Mouse (Mus musculus): Measurements from ENCODE around the gene Med16. TPM values are rescaled to one million over a fixed set of nuclear protein-coding genes. Genes with fewer than 3 reads are reported as not detected.

The Med16 gene
- polyA plus RNA-seq, 1 experiment from 2014 or later: 53.7 TPM

DNA sequence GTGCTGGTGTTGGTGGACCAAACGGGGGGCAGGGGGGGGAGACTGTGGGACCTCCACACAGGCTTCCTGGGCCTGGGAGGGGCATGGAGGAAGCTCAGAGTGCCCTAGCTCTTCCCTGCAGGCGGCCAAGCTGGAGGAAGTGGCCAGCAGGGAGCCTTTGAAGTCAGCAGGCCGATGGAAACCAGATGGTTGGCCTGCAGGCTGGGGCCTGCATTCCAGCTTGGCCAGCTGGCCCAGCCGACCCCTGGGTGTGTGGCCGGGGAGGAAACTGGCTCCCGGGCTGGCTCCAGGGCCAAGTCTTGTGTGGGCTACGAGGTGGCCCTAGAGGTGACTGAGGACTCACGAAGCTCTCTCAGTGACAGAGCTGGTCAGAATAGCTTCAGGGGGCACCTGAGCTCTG lies 24.0 kb upstream of the Med16 start:
- no peaks in the 10 kb centered on the region for H3K27me3 ChIP-seq
- ATAC-seq (ENCODE audit: insufficient number of reproducible peaks, insufficient read depth, low FRiP score, low TSS enrichment, low read depth): no peak
- H3K4me1 ChIP-seq (replicated peaks): peaks cover 89% of the 10 kb centered on the region
- peak overlapping the region; percentile 19; the same call in 1 of the 2 replicates for H3K4me3 ChIP-seq (replicated peaks)
- 3% methylated on average over 8 of the region's 8 CpGs for WGBS
- H3K4me2 ChIP-seq: peak overlapping the region; percentile 30
- peak overlapping the region; percentile 35; the same call in 1 of the 2 replicates for H3K9ac ChIP-seq (replicated peaks)
- H3K27ac ChIP-seq: peak overlapping the region; percentile 82
- H3K9me3 ChIP-seq: no peaks in the 10 kb centered on the region
- peaks cover 73% of the 10 kb centered on the region for H3K36me3 ChIP-seq

DNA sequence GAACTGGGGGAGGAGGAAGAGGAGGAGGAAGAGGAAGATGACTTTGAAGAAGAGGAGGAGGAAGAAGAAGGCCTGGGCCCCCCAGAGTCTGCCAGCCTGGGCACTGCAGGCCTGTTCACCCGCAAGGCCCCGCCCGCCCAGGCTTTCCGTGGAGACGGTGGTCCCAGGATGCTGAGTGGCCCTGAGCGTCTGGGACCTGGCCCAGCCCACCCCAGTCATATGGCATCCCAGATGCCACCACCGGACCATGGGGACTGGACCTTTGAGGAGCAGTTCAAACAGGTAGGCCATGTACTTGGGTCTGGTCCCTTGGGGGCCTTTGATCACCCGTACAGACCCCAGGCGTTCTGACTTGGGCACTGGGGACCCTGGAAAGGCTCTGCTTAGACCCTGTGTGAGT lies 23.1 kb upstream of the Med16 start:
- H3K27ac ChIP-seq: peak overlapping the region; percentile 82
- H3K36me3 ChIP-seq: peaks cover 64% of the 10 kb centered on the region
- no peak overlapping the region for H3K4me3 ChIP-seq (replicated peaks)
- no peaks in the 10 kb centered on the region for H3K27me3 ChIP-seq
- no peak overlapping the region for H3K4me2 ChIP-seq
- peak overlapping the region; percentile 8; the same call in 1 of the 2 replicates for H3K9ac ChIP-seq (replicated peaks)
- no peak for ATAC-seq (ENCODE audit: insufficient number of reproducible peaks, insufficient read depth, low FRiP score, low TSS enrichment, low read depth)
- 76% methylated on average over 9 of the region's 9 CpGs for WGBS
- no peaks in the 10 kb centered on the region for H3K9me3 ChIP-seq
- H3K4me1 ChIP-seq (replicated peaks): peaks cover 83% of the 10 kb centered on the region

- H3K4me3 ChIP-seq (replicated peaks): 0 out of 2 replicates have a peak overlapping the region, but pooled peaks have one; percentile 2
- H3K36me3 ChIP-seq: peaks cover 55% of the 10 kb centered on the region
- H3K27me3 ChIP-seq: no peaks in the 10 kb centered on the region
- H3K27ac ChIP-seq: no peak overlapping the region
- 0 out of 2 replicates have a peak overlapping the region, but pooled peaks have one; percentile 17 for H3K4me2 ChIP-seq
- H3K4me1 ChIP-seq (replicated peaks): peaks cover 80% of the 10 kb centered on the region
- no peak overlapping the region for H3K9ac ChIP-seq (replicated peaks)
- no peaks in the 10 kb centered on the region for H3K9me3 ChIP-seq
- WGBS: 87% methylated on average over 16 of the region's 16 CpGs
- no peak for ATAC-seq (ENCODE audit: insufficient number of reproducible peaks, insufficient read depth, low FRiP score, low TSS enrichment, low read depth)
These were observed 22.1 kb upstream of the Med16 start for GRCm38 (mm10) chr10:79930826-79931186.

DNA sequence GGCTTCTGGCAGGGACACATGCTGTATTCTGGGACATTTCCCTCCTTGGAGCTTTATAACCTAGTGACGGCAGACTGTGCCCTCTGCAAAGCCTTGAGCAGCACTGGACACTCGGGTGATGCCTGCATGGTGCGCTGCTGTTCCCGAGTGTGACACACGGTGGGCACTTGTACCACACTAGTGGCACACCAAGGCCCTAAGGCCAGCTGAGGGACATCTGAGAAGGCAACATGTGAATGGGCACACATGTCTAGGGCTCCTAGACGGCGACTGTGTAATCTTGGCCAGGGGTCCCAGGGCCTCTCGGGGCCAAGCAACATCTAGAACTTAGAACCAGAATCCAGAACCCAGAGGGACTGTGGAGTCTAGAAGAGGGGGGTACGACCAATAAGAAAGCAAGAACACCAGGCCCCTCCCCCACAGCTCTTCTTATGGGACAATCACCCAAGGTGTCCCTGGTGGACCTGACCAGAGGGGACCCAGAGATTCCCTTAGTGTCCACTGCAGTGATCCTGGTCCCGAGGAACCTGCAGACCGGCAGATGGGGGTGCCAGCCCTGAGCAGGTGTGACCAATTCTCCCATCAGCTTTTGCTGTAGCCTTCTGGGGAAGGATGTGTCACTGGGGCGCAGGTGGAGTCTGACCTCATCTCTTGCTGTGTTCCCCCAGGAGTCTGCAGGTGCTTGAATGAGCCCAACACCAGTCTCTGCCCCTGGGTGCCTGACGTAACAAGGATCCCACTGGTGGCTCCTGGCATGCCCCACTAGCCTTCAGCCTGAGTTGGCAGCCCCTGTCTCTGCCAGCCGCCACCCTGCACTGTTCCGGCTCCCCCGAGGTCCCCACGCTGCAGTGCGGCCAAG lies 21.5 kb upstream of the Med16 start:
- Histone ChIP-seq H3K4me1 (replicated peaks) (peaks cover 79% of the 10 kb centered on the region), H3K4me3 (replicated peaks) (0 out of 2 replicates have a peak overlapping the region, but pooled peaks have one; percentile 97), H3K9me3 (no peaks in the 10 kb centered on the region), H3K9ac (replicated peaks) (no peak overlapping the region; the same call in 1 of the 2 replicates), H3K27me3 (no peaks in the 10 kb centered on the region), H3K27ac (peak overlapping the region; percentile 97; the same call in 1 of the 2 replicates), H3K4me2 (peak overlapping the region; percentile 87), H3K36me3 (peaks cover 50% of the 10 kb centered on the region)
- ATAC-seq (ENCODE audit: insufficient number of reproducible peaks, insufficient read depth, low FRiP score, low TSS enrichment, low read depth): no peak
- WGBS: 85% methylated on average over 18 of the region's 18 CpGs

GRCm38 (mm10) chr10:79928907-79929701 lies 20.4 kb upstream of the Med16 start:
- Histone ChIP-seq H3K27me3 (peaks cover 2% of the 10 kb centered on the region), H3K9me3 (no peaks in the 10 kb centered on the region), H3K4me1 (replicated peaks) (peaks cover 69% of the 10 kb centered on the region), H3K4me3 (replicated peaks) (peak overlapping the region; percentile 97), H3K9ac (replicated peaks) (peak overlapping the region; percentile 90), H3K4me2 (peak overlapping the region; percentile 87), H3K27ac (peak overlapping the region; percentile 97), H3K36me3 (peaks cover 39% of the 10 kb centered on the region)
- ATAC-seq (ENCODE audit: insufficient number of reproducible peaks, insufficient read depth, low FRiP score, low TSS enrichment, low read depth): no peak
- 9% methylated on average over 9 of the region's 9 CpGs for WGBS

- under 1% methylated on average over 27 of the region's 29 CpGs for WGBS
- H3K27ac ChIP-seq: peak overlapping the region; percentile 97
- H3K4me1 ChIP-seq (replicated peaks): peaks cover 59% of the 10 kb centered on the region
- peaks cover 12% of the 10 kb centered on the region for H3K27me3 ChIP-seq
- H3K36me3 ChIP-seq: peaks cover 29% of the 10 kb centered on the region
- peak overlapping the region; percentile 90 for H3K9ac ChIP-seq (replicated peaks)
- peak overlapping the region; percentile 87 for H3K4me2 ChIP-seq
- ATAC-seq (ENCODE audit: insufficient number of reproducible peaks, insufficient read depth, low FRiP score, low TSS enrichment, low read depth): no peak
- H3K9me3 ChIP-seq: no peaks in the 10 kb centered on the region
- H3K4me3 ChIP-seq (replicated peaks): peak overlapping the region; percentile 97
These were observed 19.4 kb upstream of the Med16 start for GRCm38 (mm10) chr10:79928030-79928694.

- no peaks in the 10 kb centered on the region; the same call in 1 of the 2 replicates for H3K9me3 ChIP-seq
- WGBS: under 1% methylated on average over 54 of the region's 54 CpGs
- H3K4me3 ChIP-seq (replicated peaks): peak overlapping the region; percentile 97
- ATAC-seq (ENCODE audit: insufficient number of reproducible peaks, insufficient read depth, low FRiP score, low TSS enrichment, low read depth): no peak; the same call in 1 of the 2 replicates
- peak overlapping the region; percentile 87 for H3K4me2 ChIP-seq
- H3K27me3 ChIP-seq: peaks cover 19% of the 10 kb centered on the region
- H3K9ac ChIP-seq (replicated peaks): peak overlapping the region; percentile 90
- H3K4me1 ChIP-seq (replicated peaks): peaks cover 52% of the 10 kb centered on the region
- peak overlapping the region; percentile 97 for H3K27ac ChIP-seq
- H3K36me3 ChIP-seq: peaks cover 23% of the 10 kb centered on the region
These were observed 18.8 kb upstream of the Med16 start for GRCm38 (mm10) chr10:79927324-79928029.

- H3K4me2 ChIP-seq: peak within 1 kb of the TSS; percentile 87
- ATAC-seq (ENCODE audit: insufficient number of reproducible peaks, insufficient read depth, low FRiP score, low TSS enrichment, low read depth): peak; percentile 45
- H3K27me3 ChIP-seq: peaks cover 26% of the 10 kb centered on the region
- peak within 1 kb of the TSS; percentile 97 for H3K4me3 ChIP-seq (replicated peaks)
- H3K9ac ChIP-seq (replicated peaks): peak within 1 kb of the TSS; percentile 90
- peaks cover 46% of the 10 kb centered on the region for H3K4me1 ChIP-seq (replicated peaks)
- H3K27ac ChIP-seq: peak within 1 kb of the TSS; percentile 97
- H3K9me3 ChIP-seq: no peaks in the 10 kb centered on the region; the same call in 1 of the 2 replicates
- under 1% methylated on average over 62 of the region's 63 CpGs for WGBS
- peaks cover 15% of the 10 kb centered on the region for H3K36me3 ChIP-seq
These were observed 18.0 kb upstream of the Med16 start, which contains the start of gene Arid3a for GRCm38 (mm10) chr10:79926491-79927323. Gene Arid3a, plus strand, starts transcription at chr10:79927043.

GRCm38 (mm10) chr10:79925785-79926490 lies 17.2 kb upstream of the Med16 start:
- ATAC-seq (ENCODE audit: insufficient number of reproducible peaks, insufficient read depth, low FRiP score, low TSS enrichment, low read depth): no peak
- peak overlapping the region; percentile 97 for H3K4me3 ChIP-seq (replicated peaks)
- peak overlapping the region; percentile 87 for H3K4me2 ChIP-seq
- H3K9me3 ChIP-seq: no peaks in the 10 kb centered on the region; the same call in 1 of the 2 replicates
- peaks cover 48% of the 10 kb centered on the region for H3K4me1 ChIP-seq (replicated peaks)
- peaks cover 34% of the 10 kb centered on the region for H3K27me3 ChIP-seq
- WGBS: 8% methylated on average over 15 of the region's 15 CpGs
- peaks cover 7% of the 10 kb centered on the region for H3K36me3 ChIP-seq
- H3K27ac ChIP-seq: peak overlapping the region; percentile 97; the same call in 1 of the 2 replicates
- peak overlapping the region; percentile 90 for H3K9ac ChIP-seq (replicated peaks)

Data from limb, embryonic 12.5 days (tissue).